Mouse (Mus musculus): ENCODE measurements around the gene Zfp942. TPM values are rescaled to one million over a fixed set of nuclear protein-coding genes. Genes with fewer than 3 reads are reported as not detected.

Zfp942 gene
- polyA plus RNA-seq (2014; fragmentation: Illumina TruSeq; extraction: RNeasy Lipid Tissue Mini Kit (QIAGEN cat#74804); ENCODE audit: low read depth, low replicate concordance), result 36.1 TPM

GRCm38 (mm10) chr17:21962107-21962907 is at the start of gene Zfp942, which contains the start of gene Zfp943:
Zfp942 (minus strand) TSS chr17:21962464.
Zfp943 (plus strand) TSS chr17:21962552.

DNA sequence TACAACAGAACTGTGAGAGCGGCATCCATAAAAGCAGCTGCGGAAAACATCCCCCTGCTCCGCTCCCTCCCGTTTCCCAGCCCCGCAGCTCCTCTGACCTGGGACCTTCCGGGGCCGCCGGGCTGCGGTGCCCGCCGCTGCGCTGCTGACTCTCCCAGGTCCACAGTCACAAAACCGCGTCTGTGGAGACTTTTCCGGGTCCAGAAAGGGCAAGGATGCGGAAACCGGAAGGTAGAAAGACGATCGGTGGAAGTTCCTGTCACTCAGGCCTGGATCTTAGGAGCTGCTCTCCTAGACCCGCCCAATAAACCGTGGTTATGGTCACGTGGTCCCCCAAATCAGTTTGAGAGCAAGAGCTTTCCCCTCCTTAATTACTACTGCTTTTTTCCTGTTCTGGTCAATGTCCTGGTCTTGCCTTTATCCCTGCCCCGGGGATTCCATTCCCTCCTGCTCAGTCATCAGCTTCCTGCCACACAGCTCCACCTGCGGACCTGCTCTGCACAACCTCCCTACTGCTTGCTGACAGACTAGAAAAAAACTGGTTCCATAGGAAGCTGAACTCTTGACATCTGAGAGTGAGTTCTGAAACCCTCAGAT is 52.7 kb downstream of the Zfp942 start, which contains the start of gene Zfp995:
Gene Zfp995, minus strand, starts transcription at position 471 of the 597 bp plus-strand sequence.

Other genes starting within 250 kb of the Zfp942 start
- gene Zfp229, start 231.7 kb downstream of the Zfp942 start, polyA plus RNA-seq (2014; fragmentation: Illumina TruSeq; extraction: RNeasy Lipid Tissue Mini Kit (QIAGEN cat#74804); ENCODE audit: low read depth, low replicate concordance), result 11.3 TPM
- gene Zfp820, start 116.7 kb downstream of the Zfp942 start, polyA plus RNA-seq (2014; fragmentation: Illumina TruSeq; extraction: RNeasy Lipid Tissue Mini Kit (QIAGEN cat#74804); ENCODE audit: low read depth, low replicate concordance), result 10.8 TPM
- gene Zfp995, start 52.5 kb downstream of the Zfp942 start, polyA plus RNA-seq (2014; fragmentation: Illumina TruSeq; extraction: RNeasy Lipid Tissue Mini Kit (QIAGEN cat#74804); ENCODE audit: low read depth, low replicate concordance), result 14.3 TPM
- gene Zfp943, start 88 bp upstream of the Zfp942 start, polyA plus RNA-seq (2014; fragmentation: Illumina TruSeq; extraction: RNeasy Lipid Tissue Mini Kit (QIAGEN cat#74804); ENCODE audit: low read depth, low replicate concordance), result 45.1 TPM
- 3.6 TPM for gene Zfp947, start 203.7 kb upstream of the Zfp942 start, polyA plus RNA-seq (2014; fragmentation: Illumina TruSeq; extraction: RNeasy Lipid Tissue Mini Kit (QIAGEN cat#74804); ENCODE audit: low read depth, low replicate concordance)